Mouse (Mus musculus) midbrain, postnatal 0 days (tissue): Measurements from ENCODE around the gene Gm9195. TPM values are rescaled to one million over a fixed set of nuclear protein-coding genes. Genes with fewer than 3 reads are reported as not detected.
A peak's percentile ranks its signal among the peaks of the same experiment; 100 is the strongest.

ENCODE experiments used
- ATAC-seq: fragments of 200-750 bp; cut with Nextera tagmentation; 2 replicates; pipeline ENCODE4 v1.8.0; 2017; ENCODE audit warnings: moderate number of reproducible peaks, mild to moderate bottlenecking, moderate TSS enrichment, moderate library complexity; ENCODE audit not compliant: low FRiP score
- DNase-seq: peaks from one replicate; pipeline ENCODE4 v3.0.0-alpha.2; 2015; ENCODE audit warnings: low spot score
- H3K27ac ChIP-seq: fragments of 300-500 bp; sonication (generic); 2 replicates; pipeline ENCODE4 v1.5.1; 2014; ENCODE audit warnings: low read depth, mild to moderate bottlenecking, low read length, mixed read lengths
- H3K27me3 ChIP-seq: fragments of 300-500 bp; sonication (generic); 2 replicates; pipeline ENCODE4 v1.6.1; 2014; ENCODE audit warnings: low read length, control low read depth, mixed read lengths; ENCODE audit not compliant: insufficient read depth
- H3K36me3 ChIP-seq: fragments of 300-500 bp; sonication (generic); 2 replicates; pipeline ENCODE4 v1.6.1; 2014; ENCODE audit warnings: low read length, control low read depth, mixed read lengths; ENCODE audit not compliant: insufficient read depth
- H3K4me1 ChIP-seq: fragments of 300-500 bp; sonication (generic); 2 replicates; pipeline ENCODE4 v1.6.1; 2014; ENCODE audit warnings: mild to moderate bottlenecking, control low read depth, antibody characterized with exemption, low read length, mixed read lengths; ENCODE audit not compliant: insufficient read depth
- H3K4me2 ChIP-seq: fragments of 300-500 bp; sonication (generic); 2 replicates; pipeline ENCODE4 v1.6.1; 2014; ENCODE audit warnings: low read depth, mild to moderate bottlenecking, low read length, mixed read lengths; ENCODE audit not compliant: poor library complexity, severe bottlenecking
- H3K4me3 ChIP-seq: fragments of 300-500 bp; sonication (generic); 2 replicates; pipeline ENCODE4 v1.5.1; 2014; ENCODE audit warnings: low read depth, mild to moderate bottlenecking, low read length, moderate library complexity
- H3K9ac ChIP-seq: fragments of 300-500 bp; sonication (generic); replicated peaks from 2 replicates; pipeline ENCODE4 v1.6.1; 2014; ENCODE audit warnings: mild to moderate bottlenecking, low read length, moderate library complexity, mixed read lengths; ENCODE audit not compliant: poor library complexity, severe bottlenecking
- H3K9me3 ChIP-seq: fragments of 300-500 bp; sonication (generic); 2 replicates; pipeline ENCODE4 v1.6.1; 2016; ENCODE audit warnings: low read length, control low read depth
- CTCF ChIP-seq: IDR thresholded peaks from 2 replicates; pipeline ENCODE4 v1.5.1; 2016; ENCODE audit warnings: antibody characterized with exemption, mild to moderate bottlenecking
- WGBS: fragments of 180-500 bp; shearing (Covaris S2); extraction: QIAGEN DNeasy Blood & Tissue Kit; methylation state at CpG from one replicate; pipeline ENCODE4 v1.1.7; 2014; 5-methylcytosine and 5-hydroxymethylcytosine counted together
- polyA plus RNA-seq: library from polyadenylated mRNA; unstranded; fragments of >200 nt; fragmentation: Nextera tagmentation; extraction: Ambion mirVana; gene quantifications from 2 replicates; pipeline ENCODE4 v1.2.1, GENCODE M21; 2015
- total RNA-seq: library from RNA; depleted of rRNA; stranded (reverse); fragments of >200 nt; gene quantifications from 2 replicates; pipeline ENCODE4 v1.2.3, GENCODE M21; 2014

Gm9195 gene
- total and polyA plus RNA-seq, 2 experiments from 2014 or later = not detected

DNA sequence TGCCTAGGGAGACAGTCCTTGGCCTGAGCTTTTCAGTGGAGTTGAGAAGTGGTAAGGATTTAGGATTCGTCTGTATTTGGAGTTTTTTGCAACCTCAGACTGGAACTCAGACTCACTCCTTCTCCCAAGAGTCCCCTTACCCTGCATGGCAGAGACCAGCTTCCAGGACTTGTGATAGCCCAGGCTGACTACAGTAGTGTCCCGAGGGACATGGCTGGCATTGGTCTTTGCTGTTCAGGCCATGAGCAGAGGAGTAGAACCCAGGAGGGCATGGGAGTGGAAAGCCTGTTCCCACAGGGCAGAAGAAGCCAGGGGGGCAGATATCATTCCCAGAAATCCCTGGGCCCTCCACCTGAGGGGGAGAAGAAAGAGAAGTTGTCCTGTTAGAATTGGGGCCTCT is 31.3 kb downstream of the Gm9195 start:
- H3K4me3 ChIP-seq = no peak overlapping the region
- H3K4me1 ChIP-seq = no peaks in the 10 kb centered on the region
- 0 out of 2 replicates have a peak, but pooled peaks cover 4% of the 10 kb centered on the region for H3K27me3 ChIP-seq
- H3K4me2 ChIP-seq = no peak overlapping the region
- no peak overlapping the region for H3K27ac ChIP-seq
- no peaks in the 10 kb centered on the region for H3K9me3 ChIP-seq
- DNase-seq (no peak), ATAC-seq (no peak)
- no peak for TF ChIP-seq CTCF
- H3K36me3 ChIP-seq = no peaks in the 10 kb centered on the region
- 86% methylated on average over 2 of the region's 2 CpGs for WGBS
- no peak overlapping the region for H3K9ac ChIP-seq

GRCm38 (mm10) chr14:72458930-72459329 is 32.7 kb downstream of the Gm9195 start:
- no peaks in the 10 kb centered on the region for H3K9me3 ChIP-seq
- whole genome bisulfite sequencing = 100% methylated on average over 1 of the region's 1 CpGs
- TF ChIP-seq CTCF = no peak
- no peak overlapping the region for H3K9ac ChIP-seq
- H3K27me3 ChIP-seq = 0 out of 2 replicates have a peak, but pooled peaks cover 3% of the 10 kb centered on the region
- DNase-seq = no peak
- no peak overlapping the region for H3K4me3 ChIP-seq
- no peak overlapping the region for H3K4me2 ChIP-seq
- no peaks in the 10 kb centered on the region for H3K36me3 ChIP-seq
- no peak overlapping the region for H3K27ac ChIP-seq
- ATAC-seq = no peak
- no peaks in the 10 kb centered on the region for H3K4me1 ChIP-seq

DNA sequence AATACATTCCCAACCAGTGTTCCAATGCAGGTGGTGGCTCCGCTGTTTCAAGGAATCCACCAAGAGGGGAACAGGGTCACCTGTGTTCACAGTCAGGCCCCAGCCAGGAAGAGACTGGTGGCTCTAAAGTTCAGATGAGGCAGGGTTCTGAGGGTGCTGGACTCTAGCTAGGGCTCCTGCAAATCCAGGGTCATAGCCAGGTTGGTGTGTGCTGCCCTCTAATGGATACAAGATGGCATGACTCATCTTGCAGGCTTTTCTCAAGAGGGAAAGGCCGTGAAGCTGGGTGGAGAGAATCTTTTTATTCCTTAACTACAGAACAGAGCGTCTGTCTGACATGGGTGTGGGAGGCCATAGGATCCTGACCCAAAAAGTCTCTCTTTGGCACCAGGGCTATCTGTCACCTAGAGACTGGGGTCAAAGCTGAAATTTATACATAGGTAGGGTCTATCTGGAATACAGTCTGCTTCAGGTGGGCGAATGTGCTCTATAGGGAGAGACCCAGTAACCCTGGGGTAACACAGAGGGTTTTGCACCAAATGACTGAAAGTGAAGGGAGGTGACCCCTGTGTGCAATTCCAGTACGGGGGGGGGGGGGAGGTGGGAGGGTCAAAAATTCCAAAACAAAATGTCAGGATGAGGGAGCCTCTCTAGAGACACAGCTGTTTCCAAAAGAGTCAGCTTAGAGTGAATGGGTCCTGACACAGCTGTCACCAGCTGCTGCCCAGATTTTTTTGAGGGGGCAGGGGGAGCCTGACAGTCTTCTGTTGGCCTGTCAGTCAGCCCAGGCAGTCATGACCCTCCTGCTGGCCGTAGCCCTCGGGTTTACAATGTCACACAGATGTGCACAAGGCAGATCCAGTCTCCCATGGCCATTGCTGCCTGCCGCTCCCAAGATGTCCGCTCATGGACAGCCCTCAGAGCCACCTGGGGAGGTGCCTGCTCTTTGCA is 44.2 kb downstream of the Gm9195 start:
- H3K36me3 ChIP-seq = no peaks in the 10 kb centered on the region
- H3K9ac ChIP-seq = no peak overlapping the region
- DNase-seq = peak; percentile 32
- no peaks in the 10 kb centered on the region for H3K27me3 ChIP-seq
- no peaks in the 10 kb centered on the region for H3K9me3 ChIP-seq
- ATAC-seq = no peak
- H3K4me1 ChIP-seq = no peaks in the 10 kb centered on the region
- 59% methylated on average over 9 of the region's 9 CpGs for WGBS
- no peak overlapping the region for H3K4me2 ChIP-seq
- peak; percentile 78 for TF ChIP-seq CTCF
- H3K4me3 ChIP-seq = no peak overlapping the region
- H3K27ac ChIP-seq = no peak overlapping the region

DNA sequence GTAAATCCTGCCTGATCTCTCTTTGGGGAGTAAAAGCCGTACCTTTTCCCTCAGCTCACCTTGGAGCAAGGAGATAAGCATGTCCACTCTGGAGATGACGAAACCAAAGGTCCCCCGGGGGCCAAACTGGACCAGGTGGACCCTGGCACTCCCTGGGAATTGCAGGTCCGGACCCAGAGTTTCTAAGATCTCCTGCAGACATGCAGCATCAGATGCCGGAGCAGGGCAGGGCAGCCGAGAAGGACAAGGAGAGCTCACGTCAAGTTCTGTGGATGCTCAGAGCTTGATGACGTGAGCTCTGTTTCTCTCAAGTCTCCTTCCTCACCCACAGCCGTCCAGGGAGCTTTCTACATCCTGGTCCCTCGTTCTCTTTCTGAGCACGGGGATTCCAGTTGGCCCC is 48.7 kb downstream of the Gm9195 start:
- no peaks in the 10 kb centered on the region for H3K36me3 ChIP-seq
- no peaks in the 10 kb centered on the region for H3K27me3 ChIP-seq
- no peak overlapping the region for H3K4me2 ChIP-seq
- H3K4me1 ChIP-seq = no peaks in the 10 kb centered on the region
- DNase-seq (no peak), ATAC-seq (no peak)
- TF ChIP-seq CTCF = no peak
- 83% methylated on average over 11 of the region's 11 CpGs for WGBS
- H3K4me3 ChIP-seq = no peak overlapping the region
- no peak overlapping the region for H3K27ac ChIP-seq
- H3K9me3 ChIP-seq = no peaks in the 10 kb centered on the region
- no peak overlapping the region for H3K9ac ChIP-seq

DNA sequence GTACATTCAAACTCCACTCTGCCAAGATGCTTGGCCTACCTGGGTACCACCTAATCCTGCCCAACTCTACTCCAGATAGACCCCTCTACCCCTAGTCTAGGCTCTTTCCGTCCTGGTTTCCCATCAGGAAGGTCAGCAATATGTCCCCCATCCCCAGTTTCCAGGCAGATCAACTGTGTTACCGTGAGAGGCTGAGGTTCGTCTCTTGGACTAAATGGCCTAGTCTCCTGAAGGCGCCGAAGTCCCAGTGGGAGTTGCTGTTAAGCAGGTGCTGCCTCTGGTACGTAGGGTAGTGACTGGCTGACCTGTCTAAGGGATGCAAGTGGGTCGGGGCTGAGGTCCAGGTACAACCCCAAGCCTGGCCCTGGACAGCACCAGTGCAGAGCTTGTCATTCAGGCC is 50.7 kb downstream of the Gm9195 start:
- 90% methylated on average over 7 of the region's 7 CpGs for WGBS
- no peak for TF ChIP-seq CTCF

GRCm38 (mm10) chr14:72440436-72440835 is 51.2 kb downstream of the Gm9195 start:
- Histone ChIP-seq H3K4me2 (no peak overlapping the region), H3K9me3 (no peaks in the 10 kb centered on the region), H3K27ac (no peak overlapping the region), H3K27me3 (no peaks in the 10 kb centered on the region), H3K36me3 (no peaks in the 10 kb centered on the region), H3K4me3 (no peak overlapping the region), H3K4me1 (no peaks in the 10 kb centered on the region), H3K9ac (no peak overlapping the region)
- no peak for DNase-seq
- WGBS = 84% methylated on average over 6 of the region's 6 CpGs
- no peak for TF ChIP-seq CTCF
- no peak for ATAC-seq

More for the DNA sequence above, 50.7 kb downstream of the Gm9195 start:
- H3K9ac ChIP-seq = no peak overlapping the region
- no peak overlapping the region for H3K4me3 ChIP-seq
- no peaks in the 10 kb centered on the region for H3K9me3 ChIP-seq
- no peak for ATAC-seq
- H3K27me3 ChIP-seq = no peaks in the 10 kb centered on the region
- H3K4me1 ChIP-seq = no peaks in the 10 kb centered on the region
- H3K4me2 ChIP-seq = no peak overlapping the region
- no peak for DNase-seq
- H3K27ac ChIP-seq = no peak overlapping the region
- no peaks in the 10 kb centered on the region for H3K36me3 ChIP-seq
